Mouse (Mus musculus): ENCODE data around the gene Oxct2a.
A peak's percentile ranks its signal among the peaks of the same experiment; 100 is the strongest.
"Not testable (repeated sequence)": the region's sequence is repeated elsewhere in the genome, so short reads cannot be mapped to it uniquely, and the experiment has no call there.

Gene Oxct2a

DNA sequence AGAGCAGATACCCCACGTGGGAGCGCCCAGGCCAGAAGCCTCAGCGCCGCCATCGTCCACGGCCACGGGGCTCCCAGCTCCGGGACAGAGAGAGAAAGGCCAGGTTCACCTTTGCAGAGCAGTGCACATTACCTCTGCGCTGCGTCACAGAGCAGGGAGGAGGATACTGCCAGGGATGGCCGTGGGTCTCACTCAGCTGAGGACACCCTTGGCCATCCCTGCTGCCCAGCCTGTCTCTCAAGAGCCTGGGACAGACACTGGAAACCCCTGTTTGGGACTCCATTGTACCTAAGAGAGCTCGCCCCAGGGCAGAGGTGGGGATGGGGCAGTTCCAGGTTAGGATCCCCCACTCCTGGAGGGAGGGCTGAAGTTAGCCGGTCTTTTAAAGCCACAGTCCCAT lies at the start of gene Oxct2a:
Gene Oxct2a, minus strand, starts transcription at position 101 of the 400 bp plus-strand sequence.
- no peak for DNase-seq (ENCODE audit: low read depth, low spot score)

DNA sequence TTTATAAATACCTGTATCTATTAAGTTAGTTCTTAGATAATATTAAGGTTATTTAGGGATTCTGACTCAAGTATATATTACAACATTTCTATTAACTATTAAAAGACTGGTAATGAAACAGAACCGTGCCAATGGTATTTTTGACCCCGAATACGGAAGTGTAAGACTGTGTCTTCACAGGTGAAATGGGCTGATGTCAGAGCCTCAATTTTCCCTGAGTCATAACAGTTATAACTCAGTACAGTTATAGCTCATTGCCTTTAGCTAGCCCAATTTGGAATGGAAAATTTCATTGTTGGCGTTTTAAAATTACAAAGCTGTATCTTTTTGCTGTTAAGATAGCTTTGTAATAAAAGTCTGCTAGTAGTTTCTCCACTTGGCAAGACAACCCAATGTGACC lies 40.1 kb upstream of the Oxct2a start:
- DNase-seq (ENCODE audit: low read depth, low spot score), result no peak

DNA sequence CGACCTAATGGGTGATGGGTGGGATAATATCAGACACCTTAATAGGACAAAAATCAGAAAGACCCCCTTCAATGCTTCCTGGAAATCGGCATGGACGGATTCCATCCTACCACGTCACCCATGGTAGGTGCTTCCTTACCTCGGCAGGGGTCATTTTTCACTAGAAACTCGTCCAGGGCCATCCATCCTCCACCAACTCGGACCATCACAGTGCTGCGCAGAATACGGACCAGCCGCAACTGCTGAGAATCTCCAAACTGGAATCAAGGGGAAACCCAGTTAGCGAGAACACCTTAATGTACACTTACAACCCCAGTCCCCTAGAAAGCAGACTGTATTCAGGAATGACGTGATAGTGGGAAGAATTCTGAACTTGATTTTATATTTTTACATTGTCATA lies 37.3 kb upstream of the Oxct2a start:
- DNase-seq (ENCODE audit: low read depth, low spot score), result no peak

DNA sequence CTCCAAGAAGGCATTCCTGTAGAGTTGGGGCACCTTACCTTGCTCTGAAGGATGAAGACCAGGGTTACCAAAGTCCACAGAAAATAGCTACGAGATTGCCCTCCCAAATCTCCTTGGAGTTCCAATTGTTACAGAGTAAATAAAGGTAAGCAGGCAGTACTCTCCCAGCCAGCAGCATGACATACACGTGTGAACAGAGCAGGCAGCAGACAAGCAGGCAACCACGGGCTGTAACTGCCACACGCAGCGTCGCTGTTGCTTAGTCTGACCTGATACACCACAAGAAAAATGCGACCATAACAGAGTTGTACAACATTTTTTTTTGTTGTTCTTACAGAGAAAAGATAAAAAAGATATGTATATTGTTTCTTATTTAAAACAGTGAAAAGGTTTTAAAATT lies 35.2 kb upstream of the Oxct2a start:
- no peak for DNase-seq (ENCODE audit: low read depth, low spot score)

DNA sequence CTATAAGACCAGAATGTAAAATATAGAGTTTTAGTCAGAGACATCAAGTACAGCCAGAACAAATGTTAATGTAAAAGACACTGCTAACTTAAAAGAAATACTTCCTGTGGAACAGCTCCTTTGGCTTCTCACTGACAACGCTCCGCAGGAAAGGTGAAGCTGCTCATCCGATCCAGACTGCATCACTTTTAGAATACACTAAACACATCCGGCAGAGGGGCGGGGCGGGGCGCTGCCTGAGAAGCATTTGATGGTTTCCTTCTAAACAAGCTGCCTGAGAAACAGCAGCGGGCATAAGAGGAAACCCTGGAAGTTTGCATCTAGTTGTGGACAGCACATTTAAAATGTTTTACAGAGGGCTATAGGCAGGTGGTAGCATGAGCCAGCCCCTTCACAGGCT lies 32.5 kb upstream of the Oxct2a start:
- DNase-seq (ENCODE audit: low read depth, low spot score), result no peak

DNA sequence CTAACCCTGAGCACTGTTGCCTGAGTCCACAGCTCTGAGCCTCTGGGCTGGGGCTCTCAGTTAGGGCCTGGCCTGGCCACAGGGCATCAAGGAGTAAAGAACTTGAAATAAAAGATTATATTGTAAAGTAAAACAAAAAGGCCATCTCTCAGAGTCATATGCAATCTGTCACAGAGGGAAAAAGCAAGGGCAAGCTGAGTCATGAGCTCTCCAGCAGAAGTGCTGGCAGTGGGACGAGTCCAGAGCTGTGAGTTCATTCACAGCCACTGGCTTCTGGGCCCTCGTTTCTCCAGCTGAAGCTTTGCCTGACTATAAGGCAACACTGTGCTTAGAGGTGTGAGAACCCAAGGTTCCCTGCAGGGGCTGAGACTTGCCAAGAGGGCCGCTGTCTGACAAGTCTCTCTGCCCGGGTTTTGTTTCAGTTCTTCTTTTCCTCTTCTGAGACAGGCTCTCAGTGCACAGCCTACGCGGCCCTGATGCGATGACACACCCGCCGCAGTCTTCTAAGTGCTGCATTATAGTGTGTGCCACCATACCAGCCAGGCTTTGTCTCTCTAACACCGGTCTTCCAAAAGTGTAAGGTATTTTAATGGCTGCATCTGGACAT lies 29.9 kb upstream of the Oxct2a start:
- no peak for DNase-seq (ENCODE audit: low read depth, low spot score)

DNA sequence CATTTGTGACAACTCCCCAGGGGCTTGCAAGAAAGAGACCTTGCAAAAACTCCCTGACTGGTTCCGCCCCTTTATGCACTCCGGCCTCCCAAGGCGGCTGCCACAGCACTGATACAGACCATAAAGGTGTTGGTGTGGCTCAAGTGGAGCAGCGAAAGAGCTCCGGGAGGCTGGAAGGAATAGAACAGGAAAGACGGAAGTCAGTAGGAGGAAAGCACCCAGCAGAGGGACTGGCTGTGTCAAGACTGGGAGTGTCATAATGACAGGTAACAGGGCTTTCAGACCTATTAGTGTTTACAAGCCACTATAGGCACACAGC lies 20.0 kb upstream of the Oxct2a start:
- no peak for DNase-seq (ENCODE audit: low read depth, low spot score)

DNA sequence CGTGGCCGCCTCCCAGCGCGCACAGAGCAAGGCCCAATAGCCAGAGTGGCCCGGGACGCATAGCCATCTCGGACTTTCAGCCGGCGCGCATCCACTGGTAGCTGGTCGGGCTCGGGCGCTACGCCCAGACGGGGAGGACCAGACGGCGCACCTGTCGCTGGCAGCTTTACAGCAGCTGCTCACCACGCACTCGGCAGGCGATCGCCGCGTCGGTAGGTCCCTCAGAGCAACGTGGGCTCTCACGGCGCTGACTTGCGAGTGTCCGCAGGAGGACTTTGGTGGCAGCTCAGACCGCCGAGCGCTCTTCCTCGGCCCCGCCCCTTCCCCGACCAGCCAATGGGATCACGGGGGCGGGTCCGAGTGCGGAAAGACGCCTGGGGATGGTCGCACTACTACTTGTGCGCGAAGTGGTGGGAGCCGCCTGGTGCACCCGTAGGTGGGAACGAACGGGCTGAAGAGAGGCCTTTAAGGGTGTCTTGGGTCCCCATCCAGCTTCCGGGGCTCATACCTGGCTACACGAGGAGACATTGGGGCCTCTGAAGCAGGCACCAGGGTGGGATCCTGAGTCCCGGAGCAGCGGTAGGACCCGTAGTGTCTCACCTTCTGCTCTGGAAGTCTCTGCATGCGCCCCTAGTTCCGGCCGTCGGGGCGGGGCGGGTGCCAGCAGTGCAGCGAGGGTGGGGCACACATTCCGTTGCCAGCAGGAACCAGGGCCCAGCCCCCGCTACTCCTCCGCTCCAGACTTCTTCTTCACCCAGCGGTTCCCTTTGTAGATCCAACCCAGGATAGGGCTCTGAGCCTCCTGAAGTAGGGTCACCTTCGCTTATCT lies 19.4 kb upstream of the Oxct2a start, which contains the start of gene Bmp8a:
Gene Bmp8a, minus strand, starts transcription at position 611 of the 829 bp plus-strand sequence.
- DNase-seq (ENCODE audit: low read depth, low spot score), result peak; percentile 65

DNA sequence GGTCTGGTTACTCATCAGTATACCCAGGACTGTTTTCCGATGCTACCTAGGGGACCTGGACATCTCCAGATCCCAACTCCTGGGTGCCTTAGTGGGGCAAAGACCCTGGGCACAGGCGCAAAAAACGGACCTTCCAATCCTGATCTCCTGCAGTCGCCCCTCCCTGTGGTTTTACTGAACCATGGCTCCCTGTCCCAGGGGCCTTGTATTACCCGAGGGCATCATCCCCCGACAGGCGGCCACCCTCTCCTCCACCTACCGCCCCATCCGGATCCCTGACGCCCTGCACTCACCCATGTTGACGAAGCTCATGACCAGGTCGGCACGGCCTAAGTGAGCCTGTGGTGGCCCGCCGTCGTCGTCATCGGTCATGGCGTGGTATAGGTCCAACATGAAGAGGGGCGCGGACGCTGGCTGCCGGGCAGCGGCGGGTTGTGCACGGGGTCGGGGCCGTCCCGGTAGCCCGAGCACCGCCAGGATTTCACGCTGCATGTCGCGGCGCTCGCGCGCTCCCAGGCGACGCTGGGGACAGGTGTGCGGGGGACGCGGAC lies 18.7 kb upstream of the Oxct2a start:
- DNase-seq (ENCODE audit: low read depth, low spot score), result peak; percentile 13

DNA sequence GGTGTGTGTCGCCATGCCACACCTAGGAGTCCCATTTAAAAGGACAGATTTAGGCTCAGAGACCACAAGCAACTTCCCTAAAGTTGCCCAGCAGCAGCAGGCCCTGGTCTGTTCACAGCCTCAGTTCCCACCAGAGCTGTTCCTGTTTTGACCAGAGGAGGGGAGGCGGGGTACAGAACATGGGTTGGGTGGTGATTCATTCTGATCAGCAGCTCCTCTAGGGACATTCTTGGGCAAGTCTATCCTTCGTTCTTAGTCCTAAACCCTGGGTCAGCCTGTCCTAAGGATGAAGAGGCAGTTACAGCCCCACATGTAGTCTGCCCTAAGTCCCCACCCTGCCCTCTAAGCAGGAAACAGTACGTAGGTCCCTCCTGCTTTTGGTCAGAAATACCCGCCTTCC lies 16.8 kb upstream of the Oxct2a start:
- DNase-seq (ENCODE audit: low read depth, low spot score), result no peak

DNA sequence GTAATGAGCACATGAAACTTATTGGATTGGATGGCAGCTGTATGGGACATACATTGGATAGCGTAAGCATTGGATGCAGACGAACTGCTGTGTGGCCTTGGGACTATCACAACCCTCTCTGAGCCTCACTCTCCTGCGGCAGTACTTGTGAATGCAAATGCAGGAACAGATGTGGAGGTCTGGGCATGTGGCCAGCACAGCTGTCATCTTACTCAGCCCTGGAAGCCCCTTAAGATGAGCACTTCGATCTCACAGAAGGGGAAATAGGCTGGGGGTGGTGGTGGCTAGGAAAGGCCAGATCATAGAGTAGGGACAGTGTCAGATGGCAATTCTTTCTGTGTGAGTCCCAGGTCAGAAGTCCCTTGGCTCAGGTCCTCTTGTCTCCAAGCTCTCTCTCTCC lies 14.3 kb upstream of the Oxct2a start:
- no peak for DNase-seq (ENCODE audit: low read depth, low spot score)

DNA sequence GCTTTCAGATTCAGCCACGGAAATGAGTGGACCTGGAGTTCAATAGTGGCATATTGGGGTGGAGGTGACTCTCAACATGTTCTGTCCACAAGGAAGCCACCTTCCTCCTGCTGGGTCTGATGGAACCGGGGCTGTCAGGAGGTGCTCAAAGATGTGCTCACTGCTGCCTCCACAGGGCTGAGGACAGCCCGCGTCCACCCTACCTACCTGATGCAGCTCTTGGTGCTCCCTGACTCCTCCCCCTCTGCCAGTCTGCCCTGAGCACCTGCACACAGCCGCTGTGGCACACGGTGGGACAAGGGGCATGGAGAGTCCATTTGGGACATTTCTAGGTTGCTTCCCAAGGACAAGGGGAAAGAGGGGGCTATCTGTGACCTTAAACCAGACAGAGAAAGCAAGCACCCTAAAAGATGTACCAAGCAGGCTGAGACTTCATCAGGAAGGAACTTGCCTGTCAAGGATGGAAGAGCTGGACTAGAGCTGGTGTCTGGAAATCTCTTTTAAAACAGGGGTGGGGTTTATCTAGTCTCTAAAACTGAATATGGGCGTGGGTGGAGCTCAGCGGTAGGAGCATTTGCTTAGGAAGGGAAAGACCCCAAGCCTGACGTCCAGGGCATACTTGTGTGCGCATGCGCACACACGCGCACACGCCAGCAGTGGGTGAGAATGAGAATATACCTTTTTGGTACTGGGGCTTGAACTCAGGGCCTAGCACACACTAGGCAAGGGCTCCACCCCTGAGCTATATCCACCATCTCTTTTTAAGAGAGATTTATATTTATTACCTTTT lies 12.6 kb upstream of the Oxct2a start:
- no peak for DNase-seq (ENCODE audit: low read depth, low spot score)

DNA sequence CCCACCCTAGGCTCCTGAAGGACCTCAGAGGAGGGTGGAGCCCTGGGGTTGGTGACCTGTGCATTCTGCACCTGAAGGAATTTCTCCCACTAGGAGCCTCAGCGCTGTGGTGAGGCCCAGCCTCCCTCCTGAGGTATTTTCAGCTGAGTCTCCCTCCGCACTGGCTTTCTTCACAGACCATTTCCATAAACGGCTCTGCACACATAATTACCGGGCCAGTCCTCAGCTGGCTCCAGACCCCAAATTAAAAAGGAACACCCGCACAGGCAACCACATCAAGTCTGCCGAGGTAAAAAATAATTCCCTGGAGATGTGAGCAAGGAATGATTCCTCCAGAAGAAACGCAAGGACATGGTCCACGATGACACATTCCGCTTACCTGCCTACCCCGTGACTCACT lies 11.8 kb upstream of the Oxct2a start:
- not testable (repeated sequence) for DNase-seq (ENCODE audit: low read depth, low spot score)

DNA sequence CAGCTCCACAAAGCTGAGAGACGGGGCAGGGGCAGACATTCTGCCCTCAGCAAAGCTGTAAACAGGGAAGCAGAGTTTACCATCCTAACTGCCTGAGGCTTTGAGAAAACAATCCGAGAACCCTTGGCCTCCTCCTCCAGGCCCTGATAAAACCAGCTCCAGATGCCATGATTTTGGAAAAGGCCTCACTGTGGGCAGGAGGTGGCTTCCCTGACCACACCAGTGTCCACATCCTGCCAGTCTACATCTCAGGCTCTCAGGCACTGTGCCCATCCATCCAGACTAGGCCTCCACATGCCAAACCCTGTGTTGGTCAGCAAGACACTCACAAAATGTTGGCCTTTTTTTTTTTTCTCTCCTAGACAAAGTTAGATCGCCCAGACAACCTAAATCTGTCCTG lies 10.7 kb upstream of the Oxct2a start:
- DNase-seq (ENCODE audit: low read depth, low spot score), result no peak

DNA sequence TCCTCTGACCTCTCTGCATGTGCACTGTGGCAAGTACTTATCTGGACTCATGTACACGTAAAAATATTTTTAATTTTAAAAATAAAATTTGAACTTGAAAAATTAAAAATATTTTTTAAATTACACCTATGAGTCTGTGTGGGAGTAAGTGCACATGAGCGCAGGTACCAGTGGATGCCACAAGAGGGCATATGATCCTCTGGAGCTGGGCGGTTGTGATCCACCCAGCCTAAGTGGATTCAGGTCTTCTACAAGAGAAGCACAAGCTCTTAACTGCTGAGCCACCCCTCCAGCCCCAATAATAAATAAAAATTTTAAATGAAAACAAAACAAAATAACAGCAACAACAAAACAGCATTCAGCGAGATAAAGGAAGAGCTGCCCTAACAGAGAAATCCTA lies 9.7 kb upstream of the Oxct2a start:
- DNase-seq (ENCODE audit: low read depth, low spot score), result no peak

DNA sequence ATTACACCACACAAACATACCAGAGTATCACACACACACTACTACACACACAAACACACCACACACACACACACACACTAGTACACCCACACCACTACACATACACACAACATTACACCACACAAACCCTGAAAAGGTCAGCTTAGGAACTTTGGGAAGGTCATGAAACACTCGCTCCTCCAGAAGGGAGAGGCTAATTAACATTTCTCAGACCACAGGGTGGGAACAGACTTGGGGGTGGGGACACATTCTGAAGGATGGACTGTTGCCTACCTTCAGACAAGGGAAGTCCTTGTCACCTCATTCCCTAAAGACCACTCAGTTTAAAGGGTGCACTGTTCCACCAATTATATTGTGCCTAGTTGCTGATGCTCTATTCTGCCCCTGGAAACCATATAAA lies 8.5 kb upstream of the Oxct2a start:
- not testable (repeated sequence) for DNase-seq (ENCODE audit: low read depth, low spot score)

DNA sequence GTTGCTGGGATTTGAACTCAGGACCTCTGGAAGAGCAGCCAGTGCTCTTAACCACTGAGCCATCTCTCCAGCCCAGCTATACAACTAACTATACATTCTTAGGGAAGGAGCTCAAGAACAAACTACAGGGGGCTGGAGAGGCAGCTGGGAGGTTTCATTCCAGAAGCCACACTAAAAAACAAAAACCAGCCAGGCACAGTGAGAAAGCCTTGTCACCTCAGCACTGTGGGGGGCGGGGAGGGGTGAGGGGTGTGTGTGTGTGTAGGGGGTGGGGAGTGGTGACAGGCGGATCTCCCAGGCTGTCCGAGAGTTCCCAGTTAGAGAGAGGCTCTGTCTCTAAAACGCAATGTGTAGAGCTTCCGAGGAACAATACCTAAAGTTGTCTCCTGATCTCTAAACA lies 7.9 kb upstream of the Oxct2a start:
- DNase-seq (ENCODE audit: low read depth, low spot score), result no peak

DNA sequence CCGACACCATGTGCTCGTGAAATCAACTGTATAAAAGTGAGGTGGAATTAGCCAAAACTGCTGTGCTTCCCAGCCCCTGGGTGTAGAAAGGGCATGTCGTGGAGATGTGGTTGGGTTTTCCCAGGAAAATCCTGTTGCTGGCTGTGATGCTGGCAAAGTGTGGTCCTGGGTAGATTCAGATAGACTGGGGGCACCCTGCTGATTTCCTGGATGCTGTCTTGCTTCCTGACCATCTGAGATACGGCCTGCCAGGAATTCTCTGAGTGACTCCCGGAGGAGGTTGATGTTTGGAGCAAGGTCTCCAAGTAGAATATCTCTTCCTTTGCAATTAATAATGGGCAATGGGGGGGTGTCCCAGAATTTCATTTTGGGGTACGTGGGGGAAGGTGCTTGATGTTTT lies 5.5 kb upstream of the Oxct2a start:
- no peak for DNase-seq (ENCODE audit: low read depth, low spot score)

DNA sequence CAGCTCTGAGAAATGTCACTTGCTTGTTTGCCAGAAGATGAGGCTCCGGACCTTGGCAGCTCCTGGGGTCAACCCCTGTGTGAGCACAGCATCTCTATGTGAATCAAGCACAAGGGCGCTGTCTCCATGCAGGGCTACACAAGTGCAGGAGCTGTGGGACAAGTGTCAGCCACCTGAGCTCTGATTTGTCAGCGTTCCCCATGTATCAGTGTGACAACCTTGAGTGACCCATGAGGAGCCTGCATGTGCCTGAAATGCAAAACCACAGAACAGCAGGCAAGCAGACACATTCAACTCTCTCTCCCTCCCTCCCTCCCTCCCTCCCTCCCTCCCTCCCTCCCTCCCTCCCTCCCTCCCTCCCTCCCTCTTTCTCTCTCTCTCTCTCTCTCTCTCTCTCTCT lies 4.2 kb upstream of the Oxct2a start:
- no peak for DNase-seq (ENCODE audit: low read depth, low spot score)

DNA sequence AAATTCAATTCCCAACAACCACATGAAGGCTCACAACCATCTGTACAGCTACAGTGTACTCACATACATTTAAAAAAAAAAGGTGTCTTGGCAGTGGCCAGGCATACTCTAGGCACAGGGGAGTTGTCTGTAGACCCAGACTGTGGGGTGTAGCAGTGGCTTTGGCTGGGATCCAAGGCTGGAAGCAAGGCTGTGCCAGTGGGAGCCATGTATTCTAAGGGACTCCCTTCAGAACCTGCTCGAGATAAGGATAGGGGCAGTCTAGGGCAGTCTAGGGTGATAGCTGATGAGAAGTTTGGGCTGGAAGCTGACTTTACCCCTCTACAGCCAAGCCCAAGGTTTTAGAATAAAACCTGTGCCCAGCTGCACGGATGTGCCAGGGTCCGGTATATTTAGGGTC lies 2.7 kb upstream of the Oxct2a start:
- DNase-seq (ENCODE audit: low read depth, low spot score), result no peak

DNA sequence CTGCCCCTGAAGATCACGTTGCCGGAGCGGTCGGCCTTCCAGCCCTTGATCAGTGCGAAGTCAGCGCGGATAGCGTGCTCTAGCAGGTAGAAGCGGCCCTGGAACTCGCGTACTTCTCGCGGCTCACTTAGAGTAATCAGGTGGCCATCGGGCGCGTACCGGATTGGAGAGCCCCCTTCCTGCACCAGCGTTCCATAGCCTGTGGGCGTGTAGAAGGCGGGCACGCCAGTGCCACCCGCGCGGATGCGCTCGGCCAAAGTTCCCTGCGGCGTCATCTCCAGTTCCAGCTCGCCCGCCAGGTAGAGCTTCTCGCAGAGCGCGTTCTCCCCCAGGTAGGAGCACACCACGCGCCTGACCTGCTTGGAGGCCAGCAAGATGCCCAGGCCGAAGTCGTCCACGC lies 524 bp downstream of the Oxct2a start:
- DNase-seq (ENCODE audit: low read depth, low spot score), result not testable (repeated sequence)

DNA sequence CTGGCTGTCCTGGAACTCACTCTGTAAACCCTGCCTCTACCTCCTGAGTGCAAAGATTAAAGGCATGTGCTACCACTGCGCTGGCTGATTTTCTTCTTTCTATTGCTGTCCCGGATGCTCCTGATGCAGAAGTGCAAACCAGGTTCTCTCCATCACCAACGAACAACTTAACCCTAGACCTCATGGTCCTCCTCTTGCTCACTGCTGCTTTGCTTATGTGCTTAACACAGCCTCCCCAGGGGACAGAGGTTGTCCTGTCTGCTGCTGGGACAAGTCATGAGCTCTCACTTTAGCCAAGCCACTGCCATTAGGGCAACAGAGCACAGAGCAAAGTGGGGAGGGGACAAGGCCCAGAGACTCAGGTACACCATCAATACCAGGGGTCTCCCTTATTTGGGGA lies 8.9 kb downstream of the Oxct2a start:
- DNase-seq (ENCODE audit: low read depth, low spot score), result no peak
